Mouse (Mus musculus) hindbrain, embryonic 16.5 days (tissue): Measurements from ENCODE around the gene Btbd3. TPM values are rescaled to one million over a fixed set of nuclear protein-coding genes. Genes with fewer than 3 reads are reported as not detected.

Experiments
- ATAC-seq: fragments of 200-750 bp; cut with Nextera tagmentation; 2 replicates; pipeline ENCODE4 v1.8.0; 2017; ENCODE audit warnings: moderate TSS enrichment, moderate library complexity
- H3K27ac ChIP-seq: fragments of 300-500 bp; sonication (generic); 2 replicates; pipeline ENCODE4 v1.5.1; 2014; ENCODE audit warnings: low read depth, mild to moderate bottlenecking, control low read depth, low read length, moderate library complexity
- H3K27me3 ChIP-seq: fragments of 300-500 bp; sonication (generic); replicated peaks from 2 replicates; pipeline ENCODE4 v1.6.1; 2014; ENCODE audit warnings: low read length; ENCODE audit not compliant: control insufficient read depth, insufficient read depth
- H3K36me3 ChIP-seq: fragments of 300-500 bp; sonication (generic); 2 replicates; pipeline ENCODE4 v1.6.1; 2014; ENCODE audit warnings: mild to moderate bottlenecking, low read length, moderate library complexity, mixed read lengths; ENCODE audit not compliant: control insufficient read depth, insufficient read depth
- H3K4me1 ChIP-seq: fragments of 300-500 bp; sonication (generic); 2 replicates; pipeline ENCODE4 v1.6.1; 2014; ENCODE audit warnings: low read depth, low read length; ENCODE audit not compliant: control insufficient read depth, insufficient read depth
- H3K4me2 ChIP-seq: fragments of 300-500 bp; sonication (generic); 2 replicates; pipeline ENCODE4 v1.6.1; 2014; ENCODE audit warnings: mild to moderate bottlenecking, low read length, control low read depth, moderate library complexity
- H3K4me3 ChIP-seq: fragments of 300-500 bp; sonication (generic); 2 replicates; pipeline ENCODE4 v1.5.1; 2014; ENCODE audit warnings: mild to moderate bottlenecking, low read length, control low read depth, moderate library complexity
- H3K9ac ChIP-seq: fragments of 300-500 bp; sonication (generic); 2 replicates; pipeline ENCODE4 v1.6.1; 2014; ENCODE audit warnings: low read depth, mild to moderate bottlenecking, control low read depth, low read length, moderate library complexity
- H3K9me3 ChIP-seq: fragments of 300-500 bp; sonication (generic); 2 replicates; pipeline ENCODE4 v1.6.1; 2014; ENCODE audit warnings: mild to moderate bottlenecking, low read length, moderate library complexity; ENCODE audit not compliant: control insufficient read depth
- WGBS: fragments of 180-500 bp; shearing (Covaris S2); extraction: QIAGEN DNeasy Blood & Tissue Kit; methylation state at CpG from one replicate; pipeline ENCODE4 v1.1.7; 2014; 5-methylcytosine and 5-hydroxymethylcytosine counted together
- polyA plus RNA-seq: library from polyadenylated mRNA; unstranded; fragments of >200 nt; fragmentation: Nextera tagmentation; extraction: Ambion mirVana; gene quantifications from 2 replicates; pipeline ENCODE4 v1.2.1, GENCODE M21; 2015

The Btbd3 gene
- polyA plus RNA-seq, 1 experiment from 2014 or later, result 33.7 TPM

- Histone ChIP-seq H3K27ac (no peak overlapping the region), H3K36me3 (no peaks in the 10 kb centered on the region), H3K9ac (no peak overlapping the region), H3K4me3 (no peak overlapping the region), H3K4me1 (no peaks in the 10 kb centered on the region), H3K4me2 (no peak overlapping the region), H3K27me3 (no peaks in the 10 kb centered on the region), H3K9me3 (no peaks in the 10 kb centered on the region)
- WGBS, result 78% methylated on average over 7 of the region's 7 CpGs
- ATAC-seq, result peak; percentile 76; the same call in 1 of the 2 replicates
These were observed 331.6 kb downstream of the Btbd3 start for GRCm38 (mm10) chr2:138587795-138588545.

DNA sequence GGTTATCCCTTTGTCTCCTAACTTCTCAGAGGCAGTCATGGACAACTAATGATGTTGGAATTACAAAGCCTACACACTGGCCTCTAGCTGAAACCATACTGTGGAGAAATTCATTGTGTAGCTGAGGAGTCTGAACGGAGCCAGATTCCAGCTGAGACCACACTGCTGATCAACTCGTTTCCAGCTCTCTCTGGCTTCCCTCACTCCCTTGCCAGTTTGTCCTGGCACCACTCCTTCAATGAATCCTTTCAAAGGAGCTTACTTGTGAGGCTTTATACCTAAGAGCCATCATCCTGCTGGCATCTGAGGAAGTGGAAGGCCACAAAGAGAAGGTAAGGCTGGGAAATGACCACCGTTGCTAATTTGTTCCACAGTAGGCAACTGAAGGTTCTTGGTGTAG lies 332.7 kb downstream of the Btbd3 start:
- H3K36me3 ChIP-seq, result no peaks in the 10 kb centered on the region
- no peaks in the 10 kb centered on the region for H3K27me3 ChIP-seq
- WGBS, result 60% methylated on average over 3 of the region's 3 CpGs
- ATAC-seq, result peak; percentile 82
- no peaks in the 10 kb centered on the region for H3K9me3 ChIP-seq
- no peak overlapping the region for H3K9ac ChIP-seq
- peak overlapping the region; percentile 16; the same call in 1 of the 2 replicates for H3K27ac ChIP-seq
- no peaks in the 10 kb centered on the region for H3K4me1 ChIP-seq
- H3K4me2 ChIP-seq, result no peak overlapping the region
- H3K4me3 ChIP-seq, result no peak overlapping the region

DNA sequence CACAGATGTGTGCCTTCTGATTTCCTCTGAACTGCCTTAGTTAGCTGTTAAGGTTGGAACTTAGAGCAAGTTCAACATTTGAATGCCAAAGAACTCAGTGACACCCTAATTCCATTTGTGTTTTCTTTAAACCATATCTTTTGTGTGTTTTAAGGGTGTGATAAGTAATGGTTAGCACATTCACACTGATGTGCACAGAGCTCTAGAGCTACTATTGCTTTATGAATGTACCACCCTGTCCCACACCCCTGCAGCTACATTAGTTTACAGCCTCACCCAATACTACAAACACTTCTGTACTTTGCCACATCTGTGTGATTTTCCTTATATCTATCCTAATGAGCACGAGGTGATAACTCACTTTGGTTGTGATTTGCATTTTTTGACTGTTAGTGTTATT lies 333.9 kb downstream of the Btbd3 start:
- Histone ChIP-seq H3K4me3 (no peak overlapping the region), H3K9me3 (no peaks in the 10 kb centered on the region), H3K36me3 (no peaks in the 10 kb centered on the region), H3K27ac (no peak overlapping the region), H3K27me3 (no peaks in the 10 kb centered on the region), H3K4me2 (no peak overlapping the region), H3K9ac (no peak overlapping the region), H3K4me1 (no peaks in the 10 kb centered on the region)
- 83% methylated on average over 1 of the region's 1 CpGs for WGBS
- no peak for ATAC-seq

DNA sequence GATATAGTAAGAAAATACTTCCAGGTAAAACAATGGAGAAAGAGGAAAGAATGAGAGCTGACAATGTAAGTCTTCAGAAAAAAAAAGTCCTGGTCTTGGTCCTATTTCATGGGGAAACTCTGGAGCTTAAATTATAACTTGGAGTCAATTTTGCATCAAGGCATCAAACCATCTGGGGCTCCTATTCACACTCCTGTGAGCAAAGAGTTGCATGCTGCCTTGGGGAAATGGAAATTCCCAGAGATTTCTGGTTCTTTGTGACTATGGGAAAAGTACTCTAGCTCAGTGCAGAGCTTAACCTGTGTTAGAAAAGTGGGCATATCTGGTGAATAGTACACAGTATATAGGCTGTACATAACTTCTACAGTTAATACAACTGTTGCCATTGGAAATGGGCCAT lies 356.0 kb downstream of the Btbd3 start:
- Histone ChIP-seq H3K4me1 (no peaks in the 10 kb centered on the region), H3K36me3 (no peaks in the 10 kb centered on the region), H3K27me3 (no peaks in the 10 kb centered on the region), H3K9me3 (no peaks in the 10 kb centered on the region), H3K27ac (no peak overlapping the region), H3K4me2 (no peak overlapping the region), H3K9ac (no peak overlapping the region), H3K4me3 (no peak overlapping the region)
- ATAC-seq, result no peak

GRCm38 (mm10) chr2:138617501-138617900 lies 361.1 kb downstream of the Btbd3 start:
- no peak overlapping the region for H3K4me2 ChIP-seq
- no peaks in the 10 kb centered on the region for H3K27me3 ChIP-seq
- 82% methylated on average over 5 of the region's 5 CpGs for WGBS
- no peak overlapping the region for H3K27ac ChIP-seq
- no peak overlapping the region for H3K4me3 ChIP-seq
- no peaks in the 10 kb centered on the region for H3K4me1 ChIP-seq
- H3K9me3 ChIP-seq, result no peaks in the 10 kb centered on the region
- no peaks in the 10 kb centered on the region for H3K36me3 ChIP-seq
- ATAC-seq, result no peak
- H3K9ac ChIP-seq, result no peak overlapping the region
